Mouse (Mus musculus) liver, embryonic 12.5 days (tissue): ENCODE measurements at regions not wholly inside any gene's neighbourhood (a gene's known extent, or its start where the extent isn't known, plus 50 kb on each side); places are given as distances from the start of the nearest gene placed in this dataset.

Experiments
- ATAC-seq: fragments of 200-750 bp; cut with Nextera tagmentation; 2 replicates; pipeline ENCODE4 v1.8.0; 2017; ENCODE audit warnings: moderate number of reproducible peaks, mild to moderate bottlenecking, moderate library complexity
- H3K27ac ChIP-seq: fragments of 300-500 bp; sonication (generic); 2 replicates; pipeline ENCODE4 v1.5.1; 2016; ENCODE audit warnings: mild to moderate bottlenecking
- H3K27me3 ChIP-seq: fragments of 300-500 bp; sonication (generic); replicated peaks from 2 replicates; pipeline ENCODE4 v1.6.1; 2016; ENCODE audit warnings: mild to moderate bottlenecking, moderate library complexity
- H3K36me3 ChIP-seq: fragments of 300-500 bp; sonication (generic); 2 replicates; pipeline ENCODE4 v1.6.1; 2016; ENCODE audit warnings: mild to moderate bottlenecking, moderate library complexity
- H3K4me1 ChIP-seq: fragments of 300-500 bp; sonication (generic); 2 replicates; pipeline ENCODE4 v1.6.1; 2016
- H3K4me2 ChIP-seq: fragments of 300-500 bp; sonication (generic); 2 replicates; pipeline ENCODE4 v1.6.1; 2016; ENCODE audit warnings: mild to moderate bottlenecking, moderate library complexity
- H3K4me3 ChIP-seq: fragments of 300-500 bp; sonication (generic); 2 replicates; pipeline ENCODE4 v1.5.1; 2016; ENCODE audit warnings: mild to moderate bottlenecking, moderate library complexity
- H3K9ac ChIP-seq: fragments of 300-500 bp; sonication (generic); 2 replicates; pipeline ENCODE4 v1.6.1; 2016; ENCODE audit warnings: mild to moderate bottlenecking, moderate library complexity
- H3K9me3 ChIP-seq: fragments of 300-500 bp; sonication (generic); replicated peaks from 2 replicates; pipeline ENCODE4 v1.6.1; 2016; ENCODE audit warnings: mild to moderate bottlenecking, moderate library complexity
- WGBS: fragments of 180-500 bp; shearing (Covaris S2); methylation state at CpG from one replicate; pipeline ENCODE4 v1.1.7; 2016; ENCODE audit not compliant: insufficient replicate concordance; 5-methylcytosine and 5-hydroxymethylcytosine counted together

GRCm38 (mm10) chr10:9457222-9457621, 217.8 kb downstream of the Samd5 start:
- Histone ChIP-seq H3K4me3 (no peak overlapping the region), H3K27ac (no peak overlapping the region), H3K4me1 (no peaks in the 10 kb centered on the region), H3K9me3 (no peaks in the 10 kb centered on the region), H3K27me3 (no peaks in the 10 kb centered on the region), H3K4me2 (no peak overlapping the region), H3K9ac (no peak overlapping the region), H3K36me3 (no peaks in the 10 kb centered on the region)
- 80% methylated on average over 1 of the region's 1 CpGs for WGBS
- ATAC-seq: no peak

- H3K9me3 ChIP-seq: no peaks in the 10 kb centered on the region
- no peak for ATAC-seq
Measured at GRCm38 (mm10) chr10:9439072-9439471, 235.9 kb downstream of the Samd5 start.

GRCm38 (mm10) chr10:9438366-9438765, 236.6 kb downstream of the Samd5 start:
- no peak for ATAC-seq
- H3K36me3 ChIP-seq: no peaks in the 10 kb centered on the region
- H3K9me3 ChIP-seq: no peaks in the 10 kb centered on the region
- H3K4me2 ChIP-seq: no peak overlapping the region
- H3K9ac ChIP-seq: no peak overlapping the region
- 68% methylated on average over 4 of the region's 4 CpGs for WGBS
- no peaks in the 10 kb centered on the region for H3K4me1 ChIP-seq
- no peak overlapping the region for H3K27ac ChIP-seq
- H3K4me3 ChIP-seq: no peak overlapping the region
- no peaks in the 10 kb centered on the region for H3K27me3 ChIP-seq

More at GRCm38 (mm10) chr10:9439072-9439471, 235.9 kb downstream of the Samd5 start:
- no peak overlapping the region for H3K4me2 ChIP-seq
- no peak overlapping the region for H3K27ac ChIP-seq
- 61% methylated on average over 4 of the region's 4 CpGs for WGBS
- H3K36me3 ChIP-seq: no peaks in the 10 kb centered on the region
- no peaks in the 10 kb centered on the region for H3K27me3 ChIP-seq
- no peak overlapping the region for H3K4me3 ChIP-seq
- no peaks in the 10 kb centered on the region for H3K4me1 ChIP-seq
- no peak overlapping the region for H3K9ac ChIP-seq

- no peaks in the 10 kb centered on the region for H3K9me3 ChIP-seq
- WGBS: 60% methylated on average over 2 of the region's 2 CpGs
- H3K27ac ChIP-seq: no peak overlapping the region
- H3K4me1 ChIP-seq: no peaks in the 10 kb centered on the region
- no peak for ATAC-seq
- no peak overlapping the region for H3K9ac ChIP-seq
- H3K27me3 ChIP-seq: no peaks in the 10 kb centered on the region
- H3K4me2 ChIP-seq: no peak overlapping the region
- H3K36me3 ChIP-seq: no peaks in the 10 kb centered on the region
- no peak overlapping the region for H3K4me3 ChIP-seq
Measured at GRCm38 (mm10) chr10:9429085-9429484, 245.9 kb downstream of the Samd5 start.

GRCm38 (mm10) chr10:9420741-9421140, 254.3 kb downstream of the Samd5 start:
- no peak for ATAC-seq
- Histone ChIP-seq H3K9ac (no peak overlapping the region), H3K36me3 (no peaks in the 10 kb centered on the region), H3K4me1 (no peaks in the 10 kb centered on the region), H3K4me3 (no peak overlapping the region), H3K27me3 (no peaks in the 10 kb centered on the region), H3K4me2 (no peak overlapping the region), H3K9me3 (no peaks in the 10 kb centered on the region), H3K27ac (no peak overlapping the region)
- WGBS: 54% methylated on average over 4 of the region's 4 CpGs

GRCm38 (mm10) chr10:9416685-9417084, 258.3 kb downstream of the Samd5 start:
- no peaks in the 10 kb centered on the region for H3K4me1 ChIP-seq
- H3K27ac ChIP-seq: no peak overlapping the region
- ATAC-seq: no peak

GRCm38 (mm10) chr10:9406101-9406500, 268.9 kb downstream of the Samd5 start:
- no peaks in the 10 kb centered on the region for H3K4me1 ChIP-seq
- H3K27me3 ChIP-seq: no peaks in the 10 kb centered on the region
- no peak overlapping the region for H3K4me3 ChIP-seq
- H3K27ac ChIP-seq: no peak overlapping the region
- ATAC-seq: no peak
- WGBS: 73% methylated on average over 4 of the region's 4 CpGs
- H3K9ac ChIP-seq: no peak overlapping the region
- H3K4me2 ChIP-seq: no peak overlapping the region
- H3K36me3 ChIP-seq: no peaks in the 10 kb centered on the region
- H3K9me3 ChIP-seq: no peaks in the 10 kb centered on the region

More at GRCm38 (mm10) chr10:9416685-9417084, 258.3 kb downstream of the Samd5 start:
- Histone ChIP-seq H3K4me2 (no peak overlapping the region), H3K36me3 (no peaks in the 10 kb centered on the region), H3K27me3 (no peaks in the 10 kb centered on the region), H3K4me3 (no peak overlapping the region), H3K9me3 (no peaks in the 10 kb centered on the region), H3K9ac (no peak overlapping the region)
- 76% methylated on average over 5 of the region's 5 CpGs for WGBS

GRCm38 (mm10) chr10:9405417-9405816, 269.6 kb downstream of the Samd5 start:
- ATAC-seq: no peak

GRCm38 (mm10) chr10:9404963-9405362, 270.0 kb downstream of the Samd5 start:
- no peaks in the 10 kb centered on the region for H3K4me1 ChIP-seq
- no peaks in the 10 kb centered on the region for H3K27me3 ChIP-seq
- no peak overlapping the region for H3K27ac ChIP-seq
- H3K36me3 ChIP-seq: no peaks in the 10 kb centered on the region
- no peak overlapping the region for H3K4me3 ChIP-seq
- no peaks in the 10 kb centered on the region for H3K9me3 ChIP-seq
- H3K9ac ChIP-seq: no peak overlapping the region
- 69% methylated on average over 6 of the region's 6 CpGs for WGBS
- H3K4me2 ChIP-seq: no peak overlapping the region
- no peak for ATAC-seq

More at GRCm38 (mm10) chr10:9405417-9405816, 269.6 kb downstream of the Samd5 start:
- Histone ChIP-seq H3K27me3 (no peaks in the 10 kb centered on the region), H3K27ac (no peak overlapping the region), H3K9me3 (no peaks in the 10 kb centered on the region), H3K36me3 (no peaks in the 10 kb centered on the region), H3K4me2 (no peak overlapping the region), H3K9ac (no peak overlapping the region), H3K4me1 (no peaks in the 10 kb centered on the region), H3K4me3 (no peak overlapping the region)
- WGBS: 58% methylated on average over 2 of the region's 2 CpGs

GRCm38 (mm10) chr10:9400911-9401617, 273.9 kb downstream of the Samd5 start:
- 75% methylated on average over 15 of the region's 15 CpGs for WGBS
- H3K27me3 ChIP-seq: no peaks in the 10 kb centered on the region
- ATAC-seq: no peak

GRCm38 (mm10) chr10:9377440-9378101, 297.4 kb downstream of the Samd5 start:
- Histone ChIP-seq H3K36me3 (no peaks in the 10 kb centered on the region), H3K4me1 (no peaks in the 10 kb centered on the region), H3K9ac (no peak overlapping the region), H3K4me2 (no peak overlapping the region), H3K27me3 (no peaks in the 10 kb centered on the region), H3K27ac (no peak overlapping the region), H3K4me3 (no peak overlapping the region), H3K9me3 (no peaks in the 10 kb centered on the region)
- WGBS: 56% methylated on average over 7 of the region's 7 CpGs
- no peak for ATAC-seq

More at GRCm38 (mm10) chr10:9400911-9401617, 273.9 kb downstream of the Samd5 start:
- H3K4me3 ChIP-seq: no peak overlapping the region
- H3K4me1 ChIP-seq: no peaks in the 10 kb centered on the region
- no peaks in the 10 kb centered on the region for H3K9me3 ChIP-seq
- no peak overlapping the region for H3K27ac ChIP-seq
- H3K36me3 ChIP-seq: no peaks in the 10 kb centered on the region
- H3K9ac ChIP-seq: no peak overlapping the region
- H3K4me2 ChIP-seq: no peak overlapping the region

GRCm38 (mm10) chr10:9362306-9362865, 312.6 kb downstream of the Samd5 start:
- no peak overlapping the region for H3K27ac ChIP-seq
- H3K27me3 ChIP-seq: no peaks in the 10 kb centered on the region
- no peaks in the 10 kb centered on the region for H3K36me3 ChIP-seq
- H3K4me1 ChIP-seq: no peaks in the 10 kb centered on the region
- H3K9me3 ChIP-seq: no peaks in the 10 kb centered on the region
- H3K9ac ChIP-seq: no peak overlapping the region
- H3K4me2 ChIP-seq: no peak overlapping the region
- no peak overlapping the region for H3K4me3 ChIP-seq
- no peak for ATAC-seq
- 46% methylated on average over 1 of the region's 1 CpGs for WGBS
